Mouse (Mus musculus) spleen, adult 2 months (tissue): ENCODE data around the gene Pum3.
A peak's percentile ranks its signal among the peaks of the same experiment; 100 is the strongest.

Experiments
- CTCF ChIP-seq: fragments of 200-500 bp; IDR thresholded peaks from 2 replicates; pipeline ENCODE4 v1.5.1; 2011; ENCODE audit warnings: mild to moderate bottlenecking, inconsistent platforms; ENCODE audit not compliant: insufficient read depth, insufficient read length, insufficient replicate concordance; ENCODE audit errors: extremely low read depth
- POLR2A ChIP-seq: fragments of 200-500 bp; IDR thresholded peaks from 2 replicates; pipeline ENCODE4 v1.6.1; 2011; ENCODE audit warnings: low read depth, low read length, inconsistent platforms

GRCm38 (mm10) chr19:27429745-27430251 is at the start of gene Pum3:
- TF ChIP-seq CTCF: no peak
- TF ChIP-seq POLR2A: peak; percentile 70
